Mouse (Mus musculus) liver, embryonic 12.5 days (tissue): ENCODE data around the gene Chaf1b. TPM values are rescaled to one million over a fixed set of nuclear protein-coding genes. Genes with fewer than 3 reads are reported as not detected.

ENCODE experiments used
- ATAC-seq: fragments of 200-750 bp; cut with Nextera tagmentation; 2 replicates; pipeline ENCODE4 v1.8.0; 2017; ENCODE audit warnings: moderate number of reproducible peaks, mild to moderate bottlenecking, moderate library complexity
- H3K27ac ChIP-seq: fragments of 300-500 bp; sonication (generic); 2 replicates; pipeline ENCODE4 v1.5.1; 2016; ENCODE audit warnings: mild to moderate bottlenecking
- H3K27me3 ChIP-seq: fragments of 300-500 bp; sonication (generic); replicated peaks from 2 replicates; pipeline ENCODE4 v1.6.1; 2016; ENCODE audit warnings: mild to moderate bottlenecking, moderate library complexity
- H3K36me3 ChIP-seq: fragments of 300-500 bp; sonication (generic); 2 replicates; pipeline ENCODE4 v1.6.1; 2016; ENCODE audit warnings: mild to moderate bottlenecking, moderate library complexity
- H3K4me1 ChIP-seq: fragments of 300-500 bp; sonication (generic); 2 replicates; pipeline ENCODE4 v1.6.1; 2016
- H3K4me2 ChIP-seq: fragments of 300-500 bp; sonication (generic); 2 replicates; pipeline ENCODE4 v1.6.1; 2016; ENCODE audit warnings: mild to moderate bottlenecking, moderate library complexity
- H3K4me3 ChIP-seq: fragments of 300-500 bp; sonication (generic); 2 replicates; pipeline ENCODE4 v1.5.1; 2016; ENCODE audit warnings: mild to moderate bottlenecking, moderate library complexity
- H3K9ac ChIP-seq: fragments of 300-500 bp; sonication (generic); 2 replicates; pipeline ENCODE4 v1.6.1; 2016; ENCODE audit warnings: mild to moderate bottlenecking, moderate library complexity
- H3K9me3 ChIP-seq: fragments of 300-500 bp; sonication (generic); replicated peaks from 2 replicates; pipeline ENCODE4 v1.6.1; 2016; ENCODE audit warnings: mild to moderate bottlenecking, moderate library complexity
- WGBS: fragments of 180-500 bp; shearing (Covaris S2); methylation state at CpG from one replicate; pipeline ENCODE4 v1.1.7; 2016; ENCODE audit not compliant: insufficient replicate concordance; 5-methylcytosine and 5-hydroxymethylcytosine counted together
- polyA plus RNA-seq: library from polyadenylated mRNA; unstranded; fragments of >200 nt; fragmentation: Nextera tagmentation; extraction: Ambion mirVana; gene quantifications from 2 replicates; pipeline ENCODE4 v1.2.1, GENCODE M21; 2016

Chaf1b gene
- polyA plus RNA-seq, 1 experiment from 2014 or later: 71.2 TPM

DNA sequence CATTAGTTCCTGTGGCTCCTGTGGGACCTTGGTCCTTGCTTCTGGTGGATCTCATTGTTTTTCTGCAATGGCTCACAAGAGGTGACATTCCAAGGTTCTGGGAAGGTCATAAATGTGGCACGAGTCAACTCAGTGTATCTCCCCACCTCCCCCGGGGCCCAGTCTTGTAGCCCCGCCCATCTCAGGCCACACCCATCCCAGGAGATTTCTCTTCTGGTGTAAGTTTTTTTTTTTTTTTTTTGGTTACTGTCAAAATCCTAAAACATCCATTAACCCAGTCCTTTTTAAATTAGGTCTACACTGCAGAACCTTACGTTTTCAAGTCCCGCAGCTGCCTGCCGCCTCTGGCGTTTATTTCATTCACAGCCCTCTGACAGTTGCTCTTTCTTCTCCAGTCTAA, 51.3 kb downstream of the Chaf1b start:
- H3K4me2 ChIP-seq: peak overlapping the region; percentile 42
- no peaks in the 10 kb centered on the region for H3K9me3 ChIP-seq
- no peak overlapping the region for H3K27ac ChIP-seq
- peaks cover 13% of the 10 kb centered on the region for H3K4me1 ChIP-seq
- H3K9ac ChIP-seq: no peak overlapping the region
- no peaks in the 10 kb centered on the region for H3K36me3 ChIP-seq
- WGBS: 25% methylated on average over 7 of the region's 7 CpGs
- H3K4me3 ChIP-seq: no peak overlapping the region
- H3K27me3 ChIP-seq: peaks cover 55% of the 10 kb centered on the region
- no peak for ATAC-seq

- H3K4me2 ChIP-seq: peak overlapping the region; percentile 65
- H3K27me3 ChIP-seq: peaks cover 42% of the 10 kb centered on the region
- peak overlapping the region; percentile 39 for H3K4me3 ChIP-seq
- peak overlapping the region; percentile 37; the same call in 1 of the 2 replicates for H3K9ac ChIP-seq
- no peaks in the 10 kb centered on the region for H3K9me3 ChIP-seq
- peaks cover 19% of the 10 kb centered on the region for H3K4me1 ChIP-seq
- no peak for ATAC-seq
- WGBS: 6% methylated on average over 16 of the region's 16 CpGs
- no peak overlapping the region for H3K27ac ChIP-seq
- H3K36me3 ChIP-seq: no peaks in the 10 kb centered on the region
Observed at GRCm38 (mm10) chr16:93938400-93938846, 54.7 kb downstream of the Chaf1b start.

GRCm38 (mm10) chr16:93939961-93940360, 56.3 kb downstream of the Chaf1b start:
- no peaks in the 10 kb centered on the region for H3K9me3 ChIP-seq
- H3K4me1 ChIP-seq: peaks cover 15% of the 10 kb centered on the region; the same call in 1 of the 2 replicates
- H3K27me3 ChIP-seq: peaks cover 36% of the 10 kb centered on the region
- no peak overlapping the region for H3K4me3 ChIP-seq
- no peaks in the 10 kb centered on the region for H3K36me3 ChIP-seq
- no peak overlapping the region for H3K9ac ChIP-seq
- no peak overlapping the region for H3K4me2 ChIP-seq
- H3K27ac ChIP-seq: no peak overlapping the region
- no peak for ATAC-seq
- WGBS: 61% methylated on average over 4 of the region's 4 CpGs

GRCm38 (mm10) chr16:93941781-93942567, 58.3 kb downstream of the Chaf1b start:
- no peak for ATAC-seq
- Histone ChIP-seq H3K9me3 (no peaks in the 10 kb centered on the region), H3K27me3 (peaks cover 24% of the 10 kb centered on the region), H3K9ac (no peak overlapping the region), H3K4me3 (no peak overlapping the region), H3K36me3 (no peaks in the 10 kb centered on the region), H3K4me2 (no peak overlapping the region), H3K4me1 (peaks cover 12% of the 10 kb centered on the region; the same call in 1 of the 2 replicates), H3K27ac (no peak overlapping the region)
- 68% methylated on average over 10 of the region's 10 CpGs for WGBS

DNA sequence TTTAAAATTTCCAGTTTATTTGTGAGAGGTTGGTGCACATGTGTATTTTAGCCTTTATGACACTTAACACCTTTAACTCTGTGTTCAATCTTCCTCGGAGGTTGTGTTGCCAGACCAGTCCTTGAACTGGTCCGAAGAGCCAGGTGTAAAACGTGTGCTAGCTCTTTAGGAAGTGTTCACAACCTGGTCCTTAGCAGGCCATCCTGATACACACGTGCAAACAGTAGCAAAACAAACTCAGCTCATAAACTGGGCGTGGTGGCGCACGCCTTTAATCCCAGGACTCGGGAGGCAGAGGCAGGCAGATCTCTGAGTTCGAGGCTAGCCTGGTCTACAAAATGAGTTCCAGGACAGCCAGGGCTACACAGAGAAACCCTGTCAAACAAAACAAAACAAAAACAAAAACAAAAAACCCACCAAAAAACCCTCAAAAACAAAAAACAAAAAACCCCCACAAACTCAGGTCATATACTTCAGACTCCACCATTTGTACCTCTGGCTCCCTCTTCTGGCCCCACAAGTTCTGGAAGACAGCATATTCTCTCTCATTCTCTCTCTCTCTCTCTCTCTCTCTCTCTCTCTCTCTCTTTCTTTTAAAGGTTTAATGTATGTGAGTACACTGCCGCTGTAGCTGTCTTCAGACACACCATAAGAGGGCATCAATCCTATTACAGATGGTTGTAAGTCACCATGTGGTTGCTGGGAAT, 59.2 kb downstream of the Chaf1b start:
- ATAC-seq: no peak

GRCm38 (mm10) chr16:93944301-93944700, 60.6 kb downstream of the Chaf1b start:
- Histone ChIP-seq H3K4me3 (no peak overlapping the region), H3K27ac (no peak overlapping the region), H3K4me2 (no peak overlapping the region), H3K4me1 (0 out of 2 replicates have a peak, but pooled peaks cover 6% of the 10 kb centered on the region), H3K9me3 (no peaks in the 10 kb centered on the region), H3K27me3 (peaks cover 14% of the 10 kb centered on the region), H3K36me3 (no peaks in the 10 kb centered on the region), H3K9ac (no peak overlapping the region)
- no peak for ATAC-seq
- WGBS: 35% methylated on average over 6 of the region's 6 CpGs

More for the DNA sequence above, 59.2 kb downstream of the Chaf1b start:
- H3K4me1 ChIP-seq: peaks cover 12% of the 10 kb centered on the region; the same call in 1 of the 2 replicates
- no peak overlapping the region for H3K9ac ChIP-seq
- no peaks in the 10 kb centered on the region for H3K9me3 ChIP-seq
- H3K36me3 ChIP-seq: no peaks in the 10 kb centered on the region
- no peak overlapping the region for H3K4me2 ChIP-seq
- H3K27ac ChIP-seq: no peak overlapping the region
- peaks cover 14% of the 10 kb centered on the region for H3K27me3 ChIP-seq
- WGBS: 75% methylated on average over 10 of the region's 10 CpGs
- H3K4me3 ChIP-seq: no peak overlapping the region

DNA sequence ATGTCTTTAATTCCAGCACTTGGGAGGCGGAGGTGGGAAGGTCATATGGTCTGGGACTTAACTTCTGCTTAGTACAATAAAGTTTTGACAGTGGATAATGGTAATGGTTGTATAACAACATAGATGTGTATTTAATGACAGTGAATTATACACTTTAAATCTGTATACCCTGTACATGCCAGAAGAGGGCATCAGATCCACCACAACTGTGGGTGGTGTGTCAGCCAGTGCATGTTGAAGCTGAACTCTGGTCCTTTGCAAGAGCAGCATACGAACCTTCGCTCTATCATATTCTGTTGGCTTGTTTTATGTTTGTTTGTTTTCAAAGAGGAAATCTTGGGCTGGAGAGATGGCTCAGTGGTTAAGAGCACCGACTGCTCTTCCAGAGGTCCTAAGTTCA, 63.7 kb downstream of the Chaf1b start:
- 75% methylated on average over 4 of the region's 4 CpGs for WGBS
- no peak for ATAC-seq

More for the DNA sequence above, 63.7 kb downstream of the Chaf1b start:
- no peaks in the 10 kb centered on the region for H3K9me3 ChIP-seq
- H3K9ac ChIP-seq: no peak overlapping the region
- H3K4me1 ChIP-seq: no peaks in the 10 kb centered on the region
- no peak overlapping the region for H3K4me2 ChIP-seq
- H3K36me3 ChIP-seq: no peaks in the 10 kb centered on the region
- peaks cover 23% of the 10 kb centered on the region for H3K27me3 ChIP-seq
- no peak overlapping the region for H3K27ac ChIP-seq
- no peak overlapping the region for H3K4me3 ChIP-seq

Other genes starting within 250 kb of the Chaf1b start
- 0.11 and 0.37 TPM in 2 replicates for gene Cbr3, start 200.7 kb upstream of the Chaf1b start, polyA plus RNA-seq
- 10.5 and 12.8 TPM in 2 replicates for gene Dop1b, start 172.0 kb upstream of the Chaf1b start, polyA plus RNA-seq
- 22.6 and 26.3 TPM in 2 replicates for gene Morc3, start 51.8 kb upstream of the Chaf1b start, polyA plus RNA-seq
- 0.19 and 0.30 TPM in 2 replicates for gene Cldn14, start 124.9 kb downstream of the Chaf1b start, polyA plus RNA-seq
- not detected in 2 replicates for gene Sim2, start 201.0 kb downstream of the Chaf1b start, polyA plus RNA-seq